Mouse (Mus musculus): ENCODE measurements around the gene Ext2. TPM values are rescaled to one million over a fixed set of nuclear protein-coding genes. Genes with fewer than 3 reads are reported as not detected.
A peak's percentile ranks its signal among the peaks of the same experiment; 100 is the strongest.

Gene Ext2
- polyA plus RNA-seq, 1 experiment from 2014 or later: 134 TPM

- H3K36me3 ChIP-seq: no peaks in the 10 kb centered on the region
- H3K27me3 ChIP-seq: no peaks in the 10 kb centered on the region
- H3K27ac ChIP-seq: no peak overlapping the region
- no peak overlapping the region for H3K4me2 ChIP-seq
- 61% methylated on average over 5 of the region's 5 CpGs for WGBS
- no peak overlapping the region for H3K4me3 ChIP-seq
- no peaks in the 10 kb centered on the region for H3K9me3 ChIP-seq
- ATAC-seq (ENCODE audit: borderline replicate concordance, extremely low read depth, low FRiP score, low TSS enrichment): no peak
- H3K4me1 ChIP-seq: peaks cover 45% of the 10 kb centered on the region
- no peak overlapping the region for H3K9ac ChIP-seq
Measured at GRCm38 (mm10) chr2:93774946-93775345, 47.4 kb downstream of the Ext2 start.

GRCm38 (mm10) chr2:93772765-93773085, 49.6 kb downstream of the Ext2 start:
- Histone ChIP-seq H3K4me2 (no peak overlapping the region), H3K4me1 (peaks cover 33% of the 10 kb centered on the region), H3K9me3 (no peaks in the 10 kb centered on the region), H3K9ac (no peak overlapping the region), H3K4me3 (no peak overlapping the region), H3K27me3 (no peaks in the 10 kb centered on the region), H3K27ac (peak overlapping the region; percentile 56; the same call in 1 of the 2 replicates), H3K36me3 (peaks cover 4% of the 10 kb centered on the region; the same call in 1 of the 2 replicates)
- WGBS: 36% methylated on average over 4 of the region's 4 CpGs
- no peak for ATAC-seq (ENCODE audit: borderline replicate concordance, extremely low read depth, low FRiP score, low TSS enrichment)

- no peak overlapping the region for H3K4me3 ChIP-seq
- 43% methylated on average over 16 of the region's 16 CpGs for WGBS
- no peaks in the 10 kb centered on the region for H3K9me3 ChIP-seq
- peaks cover 33% of the 10 kb centered on the region for H3K4me1 ChIP-seq
- peaks cover 4% of the 10 kb centered on the region; the same call in 1 of the 2 replicates for H3K36me3 ChIP-seq
- H3K4me2 ChIP-seq: no peak overlapping the region; the same call in 1 of the 2 replicates
- H3K27ac ChIP-seq: peak overlapping the region; percentile 56
- no peaks in the 10 kb centered on the region for H3K27me3 ChIP-seq
- peak; percentile 62 for ATAC-seq (ENCODE audit: borderline replicate concordance, extremely low read depth, low FRiP score, low TSS enrichment)
- no peak overlapping the region for H3K9ac ChIP-seq
Measured at GRCm38 (mm10) chr2:93772054-93772764, 50.2 kb downstream of the Ext2 start.

GRCm38 (mm10) chr2:93770895-93771294, 51.5 kb downstream of the Ext2 start:
- no peak overlapping the region for H3K9ac ChIP-seq
- no peak for ATAC-seq (ENCODE audit: borderline replicate concordance, extremely low read depth, low FRiP score, low TSS enrichment)
- H3K4me3 ChIP-seq: no peak overlapping the region
- 71% methylated on average over 4 of the region's 4 CpGs for WGBS
- H3K36me3 ChIP-seq: peaks cover 4% of the 10 kb centered on the region; the same call in 1 of the 2 replicates
- no peak overlapping the region for H3K27ac ChIP-seq
- H3K4me2 ChIP-seq: no peak overlapping the region
- no peaks in the 10 kb centered on the region for H3K27me3 ChIP-seq
- no peaks in the 10 kb centered on the region for H3K9me3 ChIP-seq
- H3K4me1 ChIP-seq: peaks cover 20% of the 10 kb centered on the region

- Histone ChIP-seq H3K4me1 (peaks cover 14% of the 10 kb centered on the region), H3K9me3 (no peaks in the 10 kb centered on the region), H3K27me3 (no peaks in the 10 kb centered on the region), H3K4me2 (no peak overlapping the region), H3K4me3 (no peak overlapping the region), H3K27ac (no peak overlapping the region), H3K9ac (no peak overlapping the region), H3K36me3 (peaks cover 4% of the 10 kb centered on the region; the same call in 1 of the 2 replicates)
- WGBS: 80% methylated on average over 6 of the region's 6 CpGs
- ATAC-seq (ENCODE audit: borderline replicate concordance, extremely low read depth, low FRiP score, low TSS enrichment): no peak
Measured at GRCm38 (mm10) chr2:93769875-93770274, 52.5 kb downstream of the Ext2 start.

GRCm38 (mm10) chr2:93765721-93766120, 56.6 kb downstream of the Ext2 start:
- H3K9ac ChIP-seq: no peak overlapping the region
- no peaks in the 10 kb centered on the region for H3K9me3 ChIP-seq
- no peak for ATAC-seq (ENCODE audit: borderline replicate concordance, extremely low read depth, low FRiP score, low TSS enrichment)
- no peak overlapping the region for H3K4me3 ChIP-seq
- WGBS: 89% methylated on average over 5 of the region's 5 CpGs
- no peak overlapping the region for H3K27ac ChIP-seq
- peaks cover 4% of the 10 kb centered on the region; the same call in 1 of the 2 replicates for H3K36me3 ChIP-seq
- H3K27me3 ChIP-seq: no peaks in the 10 kb centered on the region
- H3K4me1 ChIP-seq: no peaks in the 10 kb centered on the region
- H3K4me2 ChIP-seq: no peak overlapping the region

GRCm38 (mm10) chr2:93764211-93764610, 58.2 kb downstream of the Ext2 start:
- H3K4me3 ChIP-seq: no peak overlapping the region
- H3K36me3 ChIP-seq: peaks cover 13% of the 10 kb centered on the region; the same call in 1 of the 2 replicates
- no peak for ATAC-seq (ENCODE audit: borderline replicate concordance, extremely low read depth, low FRiP score, low TSS enrichment)
- no peak overlapping the region for H3K9ac ChIP-seq
- no peak overlapping the region for H3K4me2 ChIP-seq
- 73% methylated on average over 3 of the region's 3 CpGs for WGBS
- no peaks in the 10 kb centered on the region for H3K9me3 ChIP-seq
- no peaks in the 10 kb centered on the region for H3K27me3 ChIP-seq
- H3K27ac ChIP-seq: no peak overlapping the region
- H3K4me1 ChIP-seq: no peaks in the 10 kb centered on the region

GRCm38 (mm10) chr2:93760389-93760788, 62.0 kb downstream of the Ext2 start:
- no peak overlapping the region for H3K9ac ChIP-seq
- 0 out of 2 replicates have a peak, but pooled peaks cover under 1% of the 10 kb centered on the region for H3K4me1 ChIP-seq
- no peak overlapping the region for H3K4me2 ChIP-seq
- 94% methylated on average over 3 of the region's 3 CpGs for WGBS
- peaks cover 10% of the 10 kb centered on the region; the same call in 1 of the 2 replicates for H3K36me3 ChIP-seq
- H3K9me3 ChIP-seq: no peaks in the 10 kb centered on the region
- no peak overlapping the region for H3K27ac ChIP-seq
- ATAC-seq (ENCODE audit: borderline replicate concordance, extremely low read depth, low FRiP score, low TSS enrichment): no peak
- no peak overlapping the region for H3K4me3 ChIP-seq
- no peaks in the 10 kb centered on the region for H3K27me3 ChIP-seq

- H3K9ac ChIP-seq: no peak overlapping the region
Measured at GRCm38 (mm10) chr2:93759173-93759572, 63.2 kb downstream of the Ext2 start.

GRCm38 (mm10) chr2:93758298-93758697, 64.1 kb downstream of the Ext2 start:
- Histone ChIP-seq H3K9me3 (no peaks in the 10 kb centered on the region), H3K4me2 (no peak overlapping the region), H3K27ac (no peak overlapping the region), H3K9ac (no peak overlapping the region), H3K4me1 (0 out of 2 replicates have a peak, but pooled peaks cover 10% of the 10 kb centered on the region), H3K27me3 (no peaks in the 10 kb centered on the region), H3K36me3 (peaks cover 10% of the 10 kb centered on the region; the same call in 1 of the 2 replicates), H3K4me3 (no peak overlapping the region)
- ATAC-seq (ENCODE audit: borderline replicate concordance, extremely low read depth, low FRiP score, low TSS enrichment): no peak
- 62% methylated on average over 6 of the region's 6 CpGs for WGBS

More at GRCm38 (mm10) chr2:93759173-93759572, 63.2 kb downstream of the Ext2 start:
- Histone ChIP-seq H3K36me3 (peaks cover 10% of the 10 kb centered on the region; the same call in 1 of the 2 replicates), H3K27ac (no peak overlapping the region), H3K4me1 (0 out of 2 replicates have a peak, but pooled peaks cover 10% of the 10 kb centered on the region), H3K4me3 (no peak overlapping the region), H3K4me2 (no peak overlapping the region), H3K9me3 (no peaks in the 10 kb centered on the region), H3K27me3 (no peaks in the 10 kb centered on the region)
- WGBS: 41% methylated on average over 7 of the region's 7 CpGs
- ATAC-seq (ENCODE audit: borderline replicate concordance, extremely low read depth, low FRiP score, low TSS enrichment): no peak

GRCm38 (mm10) chr2:93754366-93754765, 68.0 kb downstream of the Ext2 start:
- H3K36me3 ChIP-seq: no peaks in the 10 kb centered on the region
- no peak overlapping the region for H3K9ac ChIP-seq
- H3K4me2 ChIP-seq: no peak overlapping the region
- no peak for ATAC-seq (ENCODE audit: borderline replicate concordance, extremely low read depth, low FRiP score, low TSS enrichment)
- no peaks in the 10 kb centered on the region for H3K9me3 ChIP-seq
- H3K27ac ChIP-seq: no peak overlapping the region
- H3K4me3 ChIP-seq: no peak overlapping the region
- H3K27me3 ChIP-seq: no peaks in the 10 kb centered on the region
- WGBS: 76% methylated on average over 2 of the region's 2 CpGs
- H3K4me1 ChIP-seq: peaks cover 19% of the 10 kb centered on the region

- H3K27ac ChIP-seq: no peak overlapping the region
- no peaks in the 10 kb centered on the region for H3K36me3 ChIP-seq
- no peak overlapping the region for H3K4me3 ChIP-seq
- no peak overlapping the region for H3K4me2 ChIP-seq
- 73% methylated on average over 6 of the region's 6 CpGs for WGBS
- H3K9me3 ChIP-seq: no peaks in the 10 kb centered on the region
- H3K9ac ChIP-seq: no peak overlapping the region
- H3K4me1 ChIP-seq: peaks cover 19% of the 10 kb centered on the region
- no peak for ATAC-seq (ENCODE audit: borderline replicate concordance, extremely low read depth, low FRiP score, low TSS enrichment)
- H3K27me3 ChIP-seq: no peaks in the 10 kb centered on the region
Measured at GRCm38 (mm10) chr2:93753147-93753758, 69.1 kb downstream of the Ext2 start.

Data from lung, embryonic 15.5 days (tissue).